Mouse (Mus musculus): ENCODE measurements around the gene Tspoap1. TPM values are rescaled to one million over a fixed set of nuclear protein-coding genes. Genes with fewer than 3 reads are reported as not detected.

Tspoap1 gene
- polyA plus RNA-seq, 1 experiment from 2014 or later, result 2.7 TPM

DNA sequence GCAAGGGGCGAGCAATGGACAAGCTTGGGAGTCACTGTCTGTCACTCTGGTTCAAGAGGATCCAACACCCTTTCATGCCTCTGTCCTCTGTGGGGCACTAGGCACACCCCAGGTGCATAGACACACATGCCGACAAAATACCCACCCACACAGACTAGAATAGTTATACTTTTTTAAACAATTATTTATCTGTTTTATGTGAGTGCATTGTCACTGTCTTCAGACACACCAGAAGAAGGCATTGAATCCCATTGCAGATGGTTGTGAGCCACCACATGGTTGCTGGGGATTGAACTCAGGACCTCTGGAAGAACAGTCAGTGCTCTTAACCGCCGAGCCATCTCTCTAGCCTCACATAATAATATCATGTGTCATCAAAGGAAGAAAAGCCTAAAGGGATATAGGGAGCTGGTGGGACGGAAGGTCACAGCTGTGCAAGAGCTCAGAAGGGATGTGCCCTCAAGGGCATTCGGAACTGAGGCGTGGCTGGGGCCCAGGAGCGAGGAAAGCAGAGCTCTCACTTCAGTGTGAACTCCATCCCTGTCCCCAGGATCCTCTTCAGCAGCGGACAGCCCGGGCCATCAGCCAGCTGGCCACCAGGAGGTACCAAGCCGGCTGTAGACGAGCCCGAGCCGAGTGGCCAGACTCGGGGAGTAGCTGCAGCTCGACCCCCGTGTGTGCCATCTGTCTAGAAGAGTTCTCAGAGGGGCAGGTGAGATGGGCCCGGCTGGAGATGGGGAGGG lies 31.3 kb upstream of the Tspoap1 start:
- Histone ChIP-seq H3K27ac (no peak overlapping the region), H3K4me1 (peaks cover 21% of the 10 kb centered on the region), H3K4me2 (no peak overlapping the region), H3K9me3 (no peaks in the 10 kb centered on the region), H3K36me3 (peaks cover 8% of the 10 kb centered on the region; the same call in 1 of the 2 replicates), H3K27me3 (no peaks in the 10 kb centered on the region), H3K4me3 (no peak overlapping the region), H3K9ac (no peak overlapping the region)
- 46% methylated on average over 18 of the region's 18 CpGs for WGBS
- no peak for ATAC-seq (ENCODE audit: borderline replicate concordance, extremely low read depth, low FRiP score, low TSS enrichment)

DNA sequence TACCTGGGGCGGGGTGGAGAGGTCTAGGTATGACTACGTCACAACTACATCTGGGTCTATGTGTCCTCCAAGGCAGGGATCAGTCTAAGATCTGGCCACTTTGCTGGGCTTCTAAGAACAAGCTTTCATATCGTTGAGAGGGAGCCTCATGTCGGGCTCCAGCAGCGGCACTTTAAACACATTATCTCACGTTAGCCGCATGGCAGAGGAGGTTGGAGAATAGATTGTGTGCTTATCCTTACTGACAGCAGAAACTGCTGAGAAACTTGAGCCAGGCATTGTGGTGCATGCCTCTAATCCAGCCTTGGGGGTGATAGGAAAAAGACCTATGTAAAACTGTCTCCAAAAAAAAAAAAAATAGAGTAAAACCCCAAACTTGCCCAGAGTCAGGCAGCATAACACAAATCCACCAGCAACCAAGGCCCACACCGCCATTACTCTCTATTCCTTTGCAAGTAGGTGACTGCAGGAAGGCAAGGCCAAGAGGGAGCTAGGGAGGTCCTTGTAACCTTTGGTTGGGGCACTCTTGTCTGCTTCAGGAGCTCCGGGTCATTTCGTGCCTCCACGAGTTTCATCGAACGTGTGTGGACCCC lies 30.7 kb upstream of the Tspoap1 start:
- Histone ChIP-seq H3K4me3 (no peak overlapping the region), H3K27ac (no peak overlapping the region), H3K9ac (no peak overlapping the region), H3K4me1 (peaks cover 20% of the 10 kb centered on the region), H3K36me3 (peaks cover 8% of the 10 kb centered on the region; the same call in 1 of the 2 replicates), H3K9me3 (no peaks in the 10 kb centered on the region), H3K4me2 (no peak overlapping the region), H3K27me3 (no peaks in the 10 kb centered on the region)
- 69% methylated on average over 13 of the region's 13 CpGs for WGBS
- ATAC-seq (ENCODE audit: borderline replicate concordance, extremely low read depth, low FRiP score, low TSS enrichment), result no peak

DNA sequence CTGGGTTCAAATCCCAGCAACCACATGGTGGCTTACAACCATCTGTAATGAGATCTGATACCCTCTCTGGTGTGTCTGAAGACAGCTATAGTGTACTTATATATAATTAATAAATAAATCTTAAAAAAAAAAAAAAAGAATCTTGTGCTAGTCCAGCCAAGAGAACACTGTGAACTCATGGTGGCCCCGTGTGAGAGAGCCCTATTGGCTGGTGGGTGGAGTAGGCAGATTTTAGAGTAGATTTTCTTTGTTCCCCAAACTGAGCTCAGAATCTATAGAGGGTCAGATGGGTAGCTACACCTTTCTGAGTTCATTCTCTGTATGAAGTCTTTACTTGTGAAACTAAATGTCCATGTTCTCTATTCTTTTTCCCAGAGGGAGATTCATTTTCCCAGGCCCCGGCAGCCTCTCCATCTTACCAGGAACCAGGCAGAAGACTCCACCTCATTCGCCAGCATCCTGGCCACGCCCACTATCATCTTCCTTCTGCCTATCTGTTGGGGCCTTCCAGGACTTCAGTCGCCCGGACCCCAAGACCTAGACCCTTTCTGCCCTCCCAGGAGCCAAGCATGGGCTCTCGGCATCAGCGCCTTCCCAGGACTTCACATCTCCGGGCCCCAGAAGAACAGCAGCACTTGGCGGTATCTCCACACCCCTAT lies 29.6 kb upstream of the Tspoap1 start:
- Histone ChIP-seq H3K4me3 (no peak overlapping the region), H3K9ac (no peak overlapping the region), H3K27me3 (no peaks in the 10 kb centered on the region), H3K4me2 (no peak overlapping the region), H3K36me3 (peaks cover 8% of the 10 kb centered on the region; the same call in 1 of the 2 replicates), H3K4me1 (peaks cover 14% of the 10 kb centered on the region), H3K27ac (no peak overlapping the region), H3K9me3 (no peaks in the 10 kb centered on the region)
- no peak for ATAC-seq (ENCODE audit: borderline replicate concordance, extremely low read depth, low FRiP score, low TSS enrichment)
- 77% methylated on average over 10 of the region's 10 CpGs for WGBS

DNA sequence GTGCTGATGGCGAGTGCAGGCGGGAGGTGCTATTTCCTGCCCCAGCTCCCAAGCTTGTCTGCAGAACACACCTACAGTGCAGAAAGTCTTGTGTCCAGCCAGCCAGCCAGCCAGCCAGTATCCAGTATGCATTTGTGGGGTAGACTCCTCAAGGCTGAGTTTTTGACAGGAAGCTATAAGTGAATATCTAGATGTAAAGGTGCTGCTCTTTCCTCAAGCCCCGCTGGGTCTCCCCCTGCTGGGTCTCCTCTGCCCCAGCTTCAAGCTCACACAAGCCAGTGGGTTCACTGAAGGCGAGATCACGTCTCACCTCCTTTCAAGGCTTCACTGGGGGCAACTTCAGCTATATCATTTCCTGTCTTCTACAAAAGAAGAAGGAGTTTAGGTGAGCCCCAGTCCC lies 26.0 kb upstream of the Tspoap1 start:
- ATAC-seq (ENCODE audit: borderline replicate concordance, extremely low read depth, low FRiP score, low TSS enrichment), result no peak
- Histone ChIP-seq H3K4me1 (peaks cover 17% of the 10 kb centered on the region), H3K27ac (no peak overlapping the region), H3K36me3 (peaks cover 9% of the 10 kb centered on the region; the same call in 1 of the 2 replicates), H3K4me3 (no peak overlapping the region), H3K27me3 (no peaks in the 10 kb centered on the region), H3K4me2 (0 out of 2 replicates have a peak overlapping the region, but pooled peaks have one; percentile 5), H3K9me3 (no peaks in the 10 kb centered on the region), H3K9ac (no peak overlapping the region; the same call in 1 of the 2 replicates)
- 44% methylated on average over 5 of the region's 5 CpGs for WGBS

DNA sequence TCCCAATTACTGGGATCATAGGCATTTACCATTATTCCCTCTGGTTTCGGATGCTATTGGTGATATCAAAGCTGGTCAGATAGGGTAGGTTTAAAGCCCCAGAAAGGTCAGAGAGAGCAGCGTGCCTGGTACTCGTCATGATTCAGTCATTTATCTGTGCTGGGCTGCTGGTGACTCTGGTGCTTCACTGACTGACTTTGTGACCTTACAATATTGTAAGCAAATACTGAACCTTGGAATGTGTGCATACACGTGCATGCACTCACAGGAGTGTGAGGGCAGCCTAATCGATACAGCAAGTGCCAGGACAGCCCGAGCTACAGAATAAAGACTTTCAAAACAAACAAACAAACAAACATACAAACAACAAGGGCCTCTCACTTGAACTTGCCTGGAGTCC lies 24.6 kb upstream of the Tspoap1 start:
- Histone ChIP-seq H3K27ac (peak overlapping the region; percentile 90; the same call in 1 of the 2 replicates), H3K4me1 (peaks cover 17% of the 10 kb centered on the region), H3K4me3 (no peak overlapping the region), H3K27me3 (no peaks in the 10 kb centered on the region), H3K9ac (0 out of 2 replicates have a peak overlapping the region, but pooled peaks have one; percentile 50), H3K4me2 (peak overlapping the region; percentile 75), H3K36me3 (peaks cover 20% of the 10 kb centered on the region), H3K9me3 (no peaks in the 10 kb centered on the region)
- WGBS, result 59% methylated on average over 6 of the region's 6 CpGs
- ATAC-seq (ENCODE audit: borderline replicate concordance, extremely low read depth, low FRiP score, low TSS enrichment), result no peak

DNA sequence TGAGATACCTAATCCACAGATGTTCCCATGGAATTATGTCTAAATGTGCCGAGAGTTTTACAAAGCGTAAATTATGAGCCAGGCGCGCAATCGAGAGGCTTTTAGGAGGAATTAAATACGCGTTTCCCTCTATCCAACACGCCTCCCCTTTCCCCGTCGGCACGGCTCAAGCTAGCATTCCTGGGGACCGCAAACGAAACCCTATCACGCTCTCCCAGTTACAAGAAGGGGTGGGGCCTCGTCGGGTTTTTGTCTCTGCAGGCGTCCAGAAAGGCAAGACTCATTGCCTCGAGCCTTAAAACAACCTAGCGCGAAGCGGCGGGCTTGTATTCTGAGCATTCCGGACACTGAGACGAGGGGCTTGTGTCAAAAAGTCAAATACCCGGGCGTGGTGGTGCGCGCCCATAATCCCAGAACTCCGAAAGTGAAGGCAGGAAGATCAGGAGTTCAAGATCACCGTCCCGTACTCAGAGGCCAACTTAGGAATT lies 23.6 kb upstream of the Tspoap1 start:
- peak; percentile 85 for ATAC-seq (ENCODE audit: borderline replicate concordance, extremely low read depth, low FRiP score, low TSS enrichment)

DNA sequence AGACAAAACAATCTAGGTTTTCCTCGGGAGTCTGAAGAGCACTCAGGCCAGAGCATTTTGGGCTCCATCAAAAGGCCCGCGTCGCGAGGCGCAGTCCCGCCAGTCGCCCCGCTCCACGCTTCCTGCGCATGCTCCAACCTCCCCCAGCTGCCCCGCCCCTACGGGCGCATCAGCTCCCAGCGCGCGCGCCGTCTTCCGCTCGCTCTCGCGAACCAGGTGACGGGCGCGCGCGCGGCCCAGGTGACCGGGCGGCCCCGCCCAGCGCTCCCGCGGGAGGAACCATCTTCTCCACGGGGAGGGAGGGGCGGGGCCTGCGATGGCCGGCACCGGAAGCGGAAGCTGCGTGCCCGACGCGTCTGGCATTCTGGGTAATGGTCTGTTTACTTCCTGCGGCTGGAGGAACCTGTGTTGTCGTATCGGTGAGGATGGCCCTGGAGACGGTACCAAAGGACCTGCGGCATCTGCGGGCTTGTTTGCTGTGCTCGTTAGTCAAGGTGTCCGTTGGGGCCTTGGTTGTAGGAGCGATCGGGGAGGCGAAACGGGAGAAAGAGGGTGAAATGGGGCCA lies 23.1 kb upstream of the Tspoap1 start, which contains the start of gene Supt4a:
TSS of gene Supt4a (plus strand) at position 378 of the 566 bp plus-strand sequence.
- peak within 1 kb of the TSS; percentile 90 for H3K27ac ChIP-seq
- H3K27me3 ChIP-seq, result no peaks in the 10 kb centered on the region
- ATAC-seq (ENCODE audit: borderline replicate concordance, extremely low read depth, low FRiP score, low TSS enrichment), result peak; percentile 93
- H3K4me3 ChIP-seq, result peak within 1 kb of the TSS; percentile 72
- H3K9me3 ChIP-seq, result no peaks in the 10 kb centered on the region
- peaks cover 17% of the 10 kb centered on the region for H3K4me1 ChIP-seq
- H3K4me2 ChIP-seq, result peak within 1 kb of the TSS; percentile 75
- under 1% methylated on average over 33 of the region's 57 CpGs for WGBS
- peaks cover 23% of the 10 kb centered on the region for H3K36me3 ChIP-seq
- H3K9ac ChIP-seq, result peak within 1 kb of the TSS; percentile 63

More for the DNA sequence above, 23.6 kb upstream of the Tspoap1 start:
- under 1% methylated on average over 31 of the region's 31 CpGs for WGBS
- Histone ChIP-seq H3K4me2 (peak overlapping the region; percentile 75), H3K9ac (peak overlapping the region; percentile 50), H3K9me3 (no peaks in the 10 kb centered on the region), H3K36me3 (peaks cover 18% of the 10 kb centered on the region), H3K27ac (peak overlapping the region; percentile 90), H3K4me1 (peaks cover 17% of the 10 kb centered on the region), H3K27me3 (no peaks in the 10 kb centered on the region), H3K4me3 (peak overlapping the region; percentile 72)

DNA sequence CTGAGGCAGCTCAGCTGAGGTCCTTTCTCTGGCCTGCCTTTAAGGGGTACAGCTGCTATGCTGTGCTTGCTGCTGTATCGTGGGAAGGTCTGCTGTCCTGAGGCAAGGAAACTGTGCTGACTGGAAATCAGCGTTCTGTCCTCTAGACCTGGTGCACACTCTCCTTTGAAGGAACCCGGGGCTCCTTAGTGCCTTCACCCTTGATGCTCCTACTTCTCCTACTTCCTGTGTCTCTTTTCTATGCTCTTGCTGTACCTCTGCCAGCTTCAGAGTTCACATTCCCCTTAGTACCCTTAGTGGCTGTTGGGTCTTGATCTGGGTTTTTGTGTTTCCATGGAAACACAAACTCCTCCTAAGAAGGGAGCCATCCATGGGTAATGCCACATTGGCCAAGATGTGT lies 16.6 kb upstream of the Tspoap1 start:
- Histone ChIP-seq H3K27ac (no peak overlapping the region), H3K4me1 (0 out of 2 replicates have a peak, but pooled peaks cover 2% of the 10 kb centered on the region), H3K36me3 (peaks cover 44% of the 10 kb centered on the region), H3K9ac (no peak overlapping the region), H3K4me3 (no peak overlapping the region), H3K27me3 (no peaks in the 10 kb centered on the region), H3K9me3 (no peaks in the 10 kb centered on the region), H3K4me2 (no peak overlapping the region)
- no peak for ATAC-seq (ENCODE audit: borderline replicate concordance, extremely low read depth, low FRiP score, low TSS enrichment)
- WGBS, result 88% methylated on average over 3 of the region's 3 CpGs

DNA sequence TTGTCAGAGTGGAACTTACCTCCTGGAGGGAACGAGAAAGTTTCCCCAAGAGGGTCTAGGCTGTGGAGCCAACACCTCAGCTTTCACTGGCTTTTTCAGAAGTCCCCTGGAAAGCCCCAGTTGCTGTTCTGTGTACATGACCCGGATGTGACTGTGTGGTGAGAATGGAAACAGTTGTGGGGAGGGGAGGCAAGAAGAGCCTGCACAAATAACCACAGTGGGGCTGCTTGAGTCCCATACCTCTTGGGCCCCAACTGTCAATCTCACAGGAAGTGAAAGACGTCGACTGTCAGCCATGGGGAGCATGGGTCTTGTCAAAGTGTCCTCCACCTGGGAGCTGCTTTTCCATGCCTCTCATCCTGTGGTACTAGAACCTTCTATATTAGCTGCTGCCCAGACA lies 15.4 kb upstream of the Tspoap1 start:
- WGBS, result 86% methylated on average over 4 of the region's 4 CpGs
- Histone ChIP-seq H3K36me3 (peaks cover 36% of the 10 kb centered on the region), H3K4me1 (0 out of 2 replicates have a peak, but pooled peaks cover 4% of the 10 kb centered on the region), H3K4me3 (no peak overlapping the region), H3K27ac (no peak overlapping the region), H3K9me3 (no peaks in the 10 kb centered on the region), H3K9ac (no peak overlapping the region), H3K27me3 (no peaks in the 10 kb centered on the region), H3K4me2 (no peak overlapping the region)
- no peak for ATAC-seq (ENCODE audit: borderline replicate concordance, extremely low read depth, low FRiP score, low TSS enrichment)

DNA sequence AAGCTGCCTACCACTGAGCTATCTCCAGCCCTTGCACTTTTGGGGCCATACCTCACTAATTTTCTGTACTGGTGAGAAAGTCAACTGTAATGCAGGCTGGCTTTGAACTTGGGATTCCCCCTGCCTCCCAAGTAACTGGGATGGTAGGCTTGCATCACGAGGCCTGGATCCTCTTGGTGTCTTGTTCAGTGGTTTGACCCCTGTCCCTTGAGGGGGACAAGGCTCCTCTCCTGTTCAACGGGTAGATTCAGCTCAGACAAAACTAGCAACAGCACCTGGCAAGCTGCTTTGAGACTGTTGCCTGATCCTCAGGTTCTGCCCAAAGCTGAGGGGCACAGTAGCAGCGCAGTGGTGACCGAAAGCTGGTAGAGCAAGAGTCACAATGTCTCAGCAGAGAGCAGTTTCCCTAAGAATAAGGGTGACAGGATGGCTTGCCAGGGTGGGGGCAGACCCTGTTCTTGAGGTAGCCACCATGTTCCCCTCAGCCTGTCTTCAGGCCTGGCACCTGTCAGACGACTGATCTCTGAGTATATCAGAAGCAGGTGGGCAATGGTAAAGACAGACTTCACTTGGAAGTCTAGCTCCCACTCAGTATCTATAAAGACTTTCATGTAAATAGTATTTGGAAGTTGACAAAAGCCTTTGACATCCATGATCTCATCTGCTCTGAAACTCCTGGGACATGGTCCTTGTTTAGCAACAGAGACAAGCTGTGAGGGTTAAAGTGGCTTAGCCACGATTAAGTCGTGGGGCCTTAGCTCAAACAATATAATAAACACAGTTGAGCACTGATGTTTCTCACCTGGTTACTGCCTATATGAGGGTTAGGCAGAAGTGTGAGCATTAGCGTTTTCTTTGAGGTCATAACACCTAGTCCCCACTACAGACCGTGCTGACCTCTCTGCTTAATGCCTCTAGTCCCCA lies 14.4 kb upstream of the Tspoap1 start:
- H3K27ac ChIP-seq, result no peak overlapping the region
- H3K4me2 ChIP-seq, result no peak overlapping the region
- H3K9ac ChIP-seq, result no peak overlapping the region
- H3K4me1 ChIP-seq, result 0 out of 2 replicates have a peak, but pooled peaks cover 4% of the 10 kb centered on the region
- H3K36me3 ChIP-seq, result peaks cover 28% of the 10 kb centered on the region
- H3K9me3 ChIP-seq, result no peaks in the 10 kb centered on the region
- ATAC-seq (ENCODE audit: borderline replicate concordance, extremely low read depth, low FRiP score, low TSS enrichment), result no peak
- 70% methylated on average over 9 of the region's 9 CpGs for WGBS
- no peak overlapping the region for H3K4me3 ChIP-seq
- H3K27me3 ChIP-seq, result no peaks in the 10 kb centered on the region
